Mouse (Mus musculus): ENCODE results near the gene Ddo.
A peak's percentile ranks its signal among the peaks of the same experiment; 100 is the strongest.

The Ddo gene

GRCm38 (mm10) chr10:40665270-40665669 is 35.5 kb downstream of the Ddo start:
- 0 out of 2 replicates have a peak, but pooled peaks have one; percentile 42 for ATAC-seq (ENCODE audit: low TSS enrichment)

GRCm38 (mm10) chr10:40666943-40667342 is 37.1 kb downstream of the Ddo start:
- peak; percentile 13; the same call in 1 of the 2 replicates for ATAC-seq (ENCODE audit: low TSS enrichment)

- ATAC-seq (ENCODE audit: low TSS enrichment), result no peak
Measured at GRCm38 (mm10) chr10:40668640-40669039, 38.8 kb downstream of the Ddo start.

- ATAC-seq (ENCODE audit: low TSS enrichment), result peak; percentile 62
Measured at GRCm38 (mm10) chr10:40672587-40673296, 42.9 kb downstream of the Ddo start.

- peak; percentile 53; the same call in 1 of the 2 replicates for ATAC-seq (ENCODE audit: low TSS enrichment)
Measured at GRCm38 (mm10) chr10:40673297-40673665, 43.5 kb downstream of the Ddo start.

GRCm38 (mm10) chr10:40674151-40674550 is 44.3 kb downstream of the Ddo start:
- 0 out of 2 replicates have a peak, but pooled peaks have one; percentile 25 for ATAC-seq (ENCODE audit: low TSS enrichment)

GRCm38 (mm10) chr10:40675921-40676320 is 46.1 kb downstream of the Ddo start:
- no peak for ATAC-seq (ENCODE audit: low TSS enrichment)

GRCm38 (mm10) chr10:40678477-40678876 is 48.7 kb downstream of the Ddo start:
- no peak for ATAC-seq (ENCODE audit: low TSS enrichment)

GRCm38 (mm10) chr10:40682470-40682869 is 52.7 kb downstream of the Ddo start:
- ATAC-seq (ENCODE audit: low TSS enrichment), result peak; percentile 67

- peak; percentile 25 for ATAC-seq (ENCODE audit: low TSS enrichment)
Measured at GRCm38 (mm10) chr10:40683092-40683867, 53.5 kb downstream of the Ddo start, which contains the start of gene Mettl24. TSS of gene Mettl24 (plus strand) at chr10:40683282.

- ATAC-seq (ENCODE audit: low TSS enrichment), result no peak
Measured at GRCm38 (mm10) chr10:40683868-40684253, 54.0 kb downstream of the Ddo start.

- peak; percentile 28 for ATAC-seq (ENCODE audit: low TSS enrichment)
Measured at GRCm38 (mm10) chr10:40684326-40684725, 54.5 kb downstream of the Ddo start.

GRCm38 (mm10) chr10:40685641-40686040 is 55.8 kb downstream of the Ddo start:
- no peak for ATAC-seq (ENCODE audit: low TSS enrichment)

GRCm38 (mm10) chr10:40686976-40687375 is 57.2 kb downstream of the Ddo start:
- ATAC-seq (ENCODE audit: low TSS enrichment), result no peak

- no peak for ATAC-seq (ENCODE audit: low TSS enrichment)
Measured at GRCm38 (mm10) chr10:40687407-40687806, 57.6 kb downstream of the Ddo start.

GRCm38 (mm10) chr10:40688266-40688665 is 58.5 kb downstream of the Ddo start:
- ATAC-seq (ENCODE audit: low TSS enrichment), result peak; percentile 83

- no peak for ATAC-seq (ENCODE audit: low TSS enrichment)
Measured at GRCm38 (mm10) chr10:40688873-40689272, 59.1 kb downstream of the Ddo start.

- ATAC-seq (ENCODE audit: low TSS enrichment), result no peak
Measured at GRCm38 (mm10) chr10:40698652-40699051, 68.8 kb downstream of the Ddo start.

GRCm38 (mm10) chr10:40711127-40711526 is 81.3 kb downstream of the Ddo start:
- peak; percentile 45 for ATAC-seq (ENCODE audit: low TSS enrichment)

GRCm38 (mm10) chr10:40713018-40713608 is 83.3 kb downstream of the Ddo start:
- no peak for ATAC-seq (ENCODE audit: low TSS enrichment)

- ATAC-seq (ENCODE audit: low TSS enrichment), result no peak
Measured at GRCm38 (mm10) chr10:40713829-40714228, 84.0 kb downstream of the Ddo start.

GRCm38 (mm10) chr10:40715151-40715550 is 85.3 kb downstream of the Ddo start:
- no peak for ATAC-seq (ENCODE audit: low TSS enrichment)

Data from frontal cortex, adult (tissue).